8 mouse cellular contexts compared by ENCODE assay signal in genomic region chr10:88732309-88732622, GRCm38 (mm10). TPM values are rescaled to one million over a fixed set of nuclear protein-coding genes. Genes with fewer than 3 reads are reported as not detected.
DNase-seq lines count a peak whose midpoint lies in the region; ATAC-seq lines count a peak whose summit lies in the region.

No protein-coding gene starts in this region.

- H3K4me2 ChIP-seq in lung, embryonic 15.5 days: peak overlapping the region; percentile 78
- H3K4me2 ChIP-seq in intestine, embryonic 15.5 days (replicated peaks): peak overlapping the region; percentile 77
- peak overlapping the region; percentile 94 for H3K4me2 ChIP-seq in neural tube, embryonic 12.5 days (replicated peaks)

- H3K4me1 ChIP-seq in lung, embryonic 15.5 days: peaks cover 15% of the 10 kb centered on the region
- peaks cover 8% of the 10 kb centered on the region; the same call in 1 of the 2 replicates for H3K4me1 ChIP-seq in intestine, embryonic 15.5 days (replicated peaks)
- peaks cover 12% of the 10 kb centered on the region for H3K4me1 ChIP-seq in neural tube, embryonic 12.5 days

- intact Hi-C loops in gastrocnemius, postnatal 14 days (cut with DNase I; ENCODE audit: low total_unique reads): no loop called here
- intact Hi-C loops in left cerebral cortex, postnatal 4 days (cut with DNase I): no loop called here

- no peaks in the 10 kb centered on the region for H3K27me3 ChIP-seq in lung, embryonic 15.5 days
- H3K27me3 ChIP-seq in intestine, embryonic 15.5 days (replicated peaks): no peaks in the 10 kb centered on the region
- no peaks in the 10 kb centered on the region for H3K27me3 ChIP-seq in neural tube, embryonic 12.5 days (replicated peaks)

- DNase-seq in lung, postnatal 36 days: no peak
- no peak for DNase-seq in gastrocnemius, postnatal 14 days
- DNase-seq in left cerebral cortex, postnatal 4 days: no peak
- no peak for DNase-seq in cerebellum, adult 11 months

- H3K27ac ChIP-seq in lung, embryonic 15.5 days: no peak overlapping the region
- no peak overlapping the region for H3K27ac ChIP-seq in intestine, embryonic 15.5 days
- no peak overlapping the region for H3K27ac ChIP-seq in neural tube, embryonic 12.5 days

- peak overlapping the region; percentile 99 for H3K4me3 ChIP-seq in lung, embryonic 15.5 days
- peak overlapping the region; percentile 97 for H3K4me3 ChIP-seq in intestine, embryonic 15.5 days (replicated peaks)
- H3K4me3 ChIP-seq in neural tube, embryonic 12.5 days: peak overlapping the region; percentile 90

- H3K36me3 ChIP-seq in lung, embryonic 15.5 days: peaks cover 15% of the 10 kb centered on the region
- 0 out of 2 replicates have a peak, but pooled peaks cover 5% of the 10 kb centered on the region for H3K36me3 ChIP-seq in intestine, embryonic 15.5 days
- H3K36me3 ChIP-seq in neural tube, embryonic 12.5 days: peaks cover 11% of the 10 kb centered on the region

- ATAC-seq in lung, embryonic 15.5 days (ENCODE audit: borderline replicate concordance, extremely low read depth, low FRiP score, low TSS enrichment): no peak
- peak; percentile 28 for ATAC-seq in common myeloid progenitor, adult 5-6 weeks (replicated peaks; ENCODE audit: low read depth, poor library complexity, severe bottlenecking)
- peak; percentile 39 for ATAC-seq in intestine, embryonic 15.5 days
- ATAC-seq in neural tube, embryonic 12.5 days (ENCODE audit: low FRiP score, low read depth): no peak

- peak overlapping the region; percentile 98 for H3K9ac ChIP-seq in lung, embryonic 15.5 days
- H3K9ac ChIP-seq in intestine, embryonic 15.5 days: peak overlapping the region; percentile 96
- H3K9ac ChIP-seq in neural tube, embryonic 12.5 days: peak overlapping the region; percentile 89; the same call in 1 of the 2 replicates

- H3K9me3 ChIP-seq in lung, embryonic 15.5 days: no peaks in the 10 kb centered on the region
- H3K9me3 ChIP-seq in intestine, embryonic 15.5 days: no peaks in the 10 kb centered on the region
- H3K9me3 ChIP-seq in neural tube, embryonic 12.5 days: no peaks in the 10 kb centered on the region

- WGBS in lung, embryonic 15.5 days: 8% methylated on average over 6 of the region's 6 CpGs
- WGBS in intestine, embryonic 15.5 days: 12% methylated on average over 6 of the region's 6 CpGs
- WGBS in neural tube, embryonic 12.5 days: 15% methylated on average over 6 of the region's 6 CpGs

RNA-seq across cellular contexts. Expression of gene Arl1, which starts 1.6 kb away (rescaled TPM):
- 204 and 207 TPM in 2 replicates for polyA plus RNA-seq in lung, embryonic 15.5 days (2015; fragmentation: Nextera tagmentation; extraction: Ambion mirVana)
- total RNA-seq in common myeloid progenitor, adult 5-6 weeks (2017): 88.6 and 96.6 TPM in 2 replicates
- 184 and 190 TPM in 2 replicates for polyA plus RNA-seq in intestine, embryonic 15.5 days (2015; fragmentation: Nextera tagmentation; extraction: Ambion mirVana)
- polyA plus RNA-seq in neural tube, embryonic 12.5 days (2016; fragmentation: Nextera tagmentation; extraction: Ambion mirVana): 137 and 145 TPM in 2 replicates
- 10 to 100 TPM; 70.9 to 77.0 TPM for total RNA-seq in gastrocnemius, postnatal 14 days (2021)
- 10 to 100 TPM; 95.8 to 98.1 TPM for total RNA-seq in left cerebral cortex, postnatal 4 days (2021)

RNA-seq across cellular contexts. Expression of gene Spic, which starts 47.5 kb away (rescaled TPM):
- polyA plus RNA-seq in lung, embryonic 15.5 days (2015; fragmentation: Nextera tagmentation; extraction: Ambion mirVana): 0.18 and 0.81 TPM in 2 replicates
- total RNA-seq in common myeloid progenitor, adult 5-6 weeks (2017): 1.1 and 4.2 TPM in 2 replicates
- polyA plus RNA-seq in intestine, embryonic 15.5 days (2015; fragmentation: Nextera tagmentation; extraction: Ambion mirVana): 0.48 and 1.2 TPM in 2 replicates
- 0.26 TPM in 1 of 2 replicates, not detected in the other for polyA plus RNA-seq in neural tube, embryonic 12.5 days (2016; fragmentation: Nextera tagmentation; extraction: Ambion mirVana)
- total RNA-seq in gastrocnemius, postnatal 14 days (2021): not detected
- total RNA-seq in left cerebral cortex, postnatal 4 days (2021): not detected

Comparison
In these comparisons a context has a peak if more than half of its experiments do, and no peak if none do; other contexts are left out.
1. ATAC-seq: peak in common myeloid progenitor, adult 5-6 weeks (single experiment) and intestine, embryonic 15.5 days (single experiment); none in lung, embryonic 15.5 days (single experiment) and neural tube, embryonic 12.5 days (single experiment).
2. Peak in every context shown above with its lines, with median percentiles within 50 percentile points of each other: H3K4me2 ChIP-seq, H3K4me3 ChIP-seq and H3K9ac ChIP-seq.